In genomic region chr17:62625646-62626020, GRCm38 (mm10) we compare ENCODE assay signal across 13 mouse cellular contexts.
A peak's percentile ranks its signal among the peaks of the same experiment; 100 is the strongest.
DNase-seq lines count a peak whose midpoint lies in the region; ATAC-seq and TF ChIP-seq lines count a peak whose summit lies in the region.
"Had no signal": no experiment of that assay in that cellular context is flagged by ENCODE, and none has a peak within 500 bp of the region (broad histone marks: within the 10 kb centered on the region; RNA-seq: fewer than 3 reads in every experiment).

No protein-coding gene starts in this region.

- H3K4me3 ChIP-seq in midbrain, embryonic 13.5 days (replicated peaks): no peak overlapping the region
- no peak overlapping the region for H3K4me3 ChIP-seq in midbrain, embryonic 10.5 days
- H3K4me3 ChIP-seq in limb, embryonic 14.5 days (replicated peaks; ENCODE audit: low read length): no peak overlapping the region
- no peak overlapping the region for H3K4me3 ChIP-seq in intestine, embryonic 15.5 days (replicated peaks)
- H3K4me3 ChIP-seq: erythroblast, embryonic 14.5 days; gastrocnemius, adult 2 months; heart, embryonic 13.5 days had no signal

- no peaks in the 10 kb centered on the region for H3K9me3 ChIP-seq in midbrain, embryonic 13.5 days
- H3K9me3 ChIP-seq in midbrain, embryonic 10.5 days (replicated peaks): no peaks in the 10 kb centered on the region
- no peaks in the 10 kb centered on the region for H3K9me3 ChIP-seq in limb, embryonic 14.5 days (ENCODE audit: control insufficient read depth, low read length)
- no peaks in the 10 kb centered on the region for H3K9me3 ChIP-seq in intestine, embryonic 15.5 days
- H3K9me3 ChIP-seq: heart, embryonic 13.5 days had no signal

- H3K4me2 ChIP-seq in midbrain, embryonic 13.5 days (replicated peaks): no peak overlapping the region
- H3K4me2 ChIP-seq in limb, embryonic 14.5 days (replicated peaks; ENCODE audit: low read depth, low read length, severe bottlenecking): no peak overlapping the region
- H3K4me2 ChIP-seq in intestine, embryonic 15.5 days (replicated peaks): no peak overlapping the region
- H3K4me2 ChIP-seq: heart, embryonic 13.5 days had no signal

- no peaks in the 10 kb centered on the region for H3K27me3 ChIP-seq in midbrain, embryonic 13.5 days
- no peaks in the 10 kb centered on the region for H3K27me3 ChIP-seq in midbrain, embryonic 10.5 days (ENCODE audit: low read depth, poor library complexity, severe bottlenecking)
- no peaks in the 10 kb centered on the region for H3K27me3 ChIP-seq in limb, embryonic 14.5 days (ENCODE audit: control insufficient read depth, insufficient read depth, low read length)
- no peaks in the 10 kb centered on the region for H3K27me3 ChIP-seq in intestine, embryonic 15.5 days (replicated peaks)
- H3K27me3 ChIP-seq: heart, embryonic 13.5 days had no signal

- peak; percentile 27 for DNase-seq in adrenal gland, postnatal 14 days
- DNase-seq in adrenal gland, postnatal 4 days (ENCODE audit: low spot score in 2 of 2): no peak
- DNase-seq in midbrain, embryonic 10.5 days (ENCODE audit: low spot score): no peak
- no peak for DNase-seq in limb, embryonic 14.5 days (ENCODE audit: low spot score)
- no peak for DNase-seq in right cerebral cortex, postnatal 25 days
- DNase-seq in thymus, postnatal 25 days: no peak
- DNase-seq: gastrocnemius, adult 2 months; kidney, adult 2 months; lung, adult 2 months had no signal

- H3K9ac ChIP-seq in midbrain, embryonic 13.5 days (replicated peaks): no peak overlapping the region
- H3K9ac ChIP-seq in limb, embryonic 14.5 days (ENCODE audit: low read depth, low read length, severe bottlenecking): no peak overlapping the region
- H3K9ac ChIP-seq in intestine, embryonic 15.5 days: no peak overlapping the region
- H3K9ac ChIP-seq: heart, embryonic 13.5 days had no signal

- TF ChIP-seq POLR2A in limb, embryonic 14.5 days (IDR thresholded peaks at IDR 0.05; ENCODE audit: borderline replicate concordance, extremely low read depth, insufficient read depth, insufficient read length): no peak

- H3K4me1 ChIP-seq in midbrain, embryonic 13.5 days (replicated peaks): peaks cover 25% of the 10 kb centered on the region
- H3K4me1 ChIP-seq in midbrain, embryonic 10.5 days: peaks cover 21% of the 10 kb centered on the region
- peaks cover 20% of the 10 kb centered on the region for H3K4me1 ChIP-seq in limb, embryonic 14.5 days (ENCODE audit: control insufficient read depth, insufficient read depth, low read length)
- no peaks in the 10 kb centered on the region for H3K4me1 ChIP-seq in intestine, embryonic 15.5 days (replicated peaks)
- H3K4me1 ChIP-seq: heart, embryonic 13.5 days had no signal

- no peaks in the 10 kb centered on the region for H3K36me3 ChIP-seq in midbrain, embryonic 13.5 days
- H3K36me3 ChIP-seq in midbrain, embryonic 10.5 days: no peaks in the 10 kb centered on the region
- no peaks in the 10 kb centered on the region for H3K36me3 ChIP-seq in limb, embryonic 14.5 days (ENCODE audit: control insufficient read depth, insufficient read depth, low read length)
- H3K36me3 ChIP-seq in intestine, embryonic 15.5 days: no peaks in the 10 kb centered on the region
- H3K36me3 ChIP-seq: heart, embryonic 13.5 days had no signal

- ATAC-seq in midbrain, embryonic 13.5 days: peak; percentile 64; the same call in 1 of the 2 replicates
- ATAC-seq in limb, embryonic 14.5 days (ENCODE audit: low FRiP score, low read depth): peak; percentile 66; the same call in 1 of the 2 replicates
- no peak for ATAC-seq in intestine, embryonic 15.5 days

- H3K27ac ChIP-seq in midbrain, embryonic 13.5 days: peak overlapping the region; percentile 41
- no peak overlapping the region for H3K27ac ChIP-seq in midbrain, embryonic 10.5 days (replicated peaks)
- no peak overlapping the region for H3K27ac ChIP-seq in limb, embryonic 14.5 days (replicated peaks; ENCODE audit: low read depth, low read length)
- H3K27ac ChIP-seq in intestine, embryonic 15.5 days: no peak overlapping the region
- H3K27ac ChIP-seq: gastrocnemius, adult 2 months; heart, embryonic 13.5 days had no signal

- 48% methylated on average over 8 of the region's 8 CpGs for WGBS in midbrain, embryonic 13.5 days
- 79% methylated on average over 8 of the region's 8 CpGs for WGBS in midbrain, embryonic 10.5 days
- WGBS in limb, embryonic 14.5 days: 30% methylated on average over 8 of the region's 8 CpGs
- WGBS in intestine, embryonic 15.5 days: 56% methylated on average over 8 of the region's 8 CpGs
